Mouse (Mus musculus) lung, postnatal 10 days (tissue): ENCODE measurements around the gene Ankrd10.
A peak's percentile ranks its signal among the peaks of the same experiment; 100 is the strongest.
"Not testable (repeated sequence)": the region's sequence is repeated elsewhere in the genome, so short reads cannot be mapped to it uniquely, and the experiment has no call there.

Source experiments
- DNase-seq: peaks from one replicate; pipeline ENCODE4 v3.0.0; 2021

The Ankrd10 gene

GRCm38 (mm10) chr8:11608848-11609247, 26.7 kb downstream of the Ankrd10 start:
- DNase-seq: no peak

DNA sequence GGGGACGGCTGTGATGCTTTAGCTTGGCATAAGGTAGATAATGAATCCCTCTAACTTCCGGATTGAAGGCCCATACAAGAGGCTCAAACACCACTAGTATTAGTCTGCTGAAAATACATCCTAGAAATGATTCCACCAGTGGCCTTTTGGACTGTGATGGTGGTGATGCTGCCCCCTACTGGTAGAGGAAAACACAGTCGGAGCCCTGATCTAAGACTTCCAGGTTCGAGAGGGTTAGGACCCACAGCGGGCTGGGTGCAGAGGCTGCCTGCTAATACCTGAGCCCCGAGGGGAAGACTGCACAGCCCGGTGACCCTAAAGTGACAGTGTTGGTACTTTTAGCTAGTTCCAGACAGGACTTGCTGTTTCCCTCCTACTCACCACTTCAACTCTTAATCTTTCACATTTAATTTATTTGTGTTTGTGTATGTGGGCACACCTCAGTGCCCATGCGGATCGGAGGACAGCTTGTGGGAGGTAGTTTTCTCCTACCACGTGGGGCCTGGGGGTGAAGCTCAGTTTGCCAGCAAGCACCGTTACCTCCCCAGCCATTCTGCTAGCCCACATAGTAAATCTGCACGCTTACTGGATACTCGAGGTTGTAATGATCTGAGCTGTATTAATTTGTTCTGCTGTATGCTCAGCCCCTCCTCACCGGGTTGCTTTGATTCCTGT, 33.4 kb downstream of the Ankrd10 start:
- DNase-seq: peak; percentile 79

DNA sequence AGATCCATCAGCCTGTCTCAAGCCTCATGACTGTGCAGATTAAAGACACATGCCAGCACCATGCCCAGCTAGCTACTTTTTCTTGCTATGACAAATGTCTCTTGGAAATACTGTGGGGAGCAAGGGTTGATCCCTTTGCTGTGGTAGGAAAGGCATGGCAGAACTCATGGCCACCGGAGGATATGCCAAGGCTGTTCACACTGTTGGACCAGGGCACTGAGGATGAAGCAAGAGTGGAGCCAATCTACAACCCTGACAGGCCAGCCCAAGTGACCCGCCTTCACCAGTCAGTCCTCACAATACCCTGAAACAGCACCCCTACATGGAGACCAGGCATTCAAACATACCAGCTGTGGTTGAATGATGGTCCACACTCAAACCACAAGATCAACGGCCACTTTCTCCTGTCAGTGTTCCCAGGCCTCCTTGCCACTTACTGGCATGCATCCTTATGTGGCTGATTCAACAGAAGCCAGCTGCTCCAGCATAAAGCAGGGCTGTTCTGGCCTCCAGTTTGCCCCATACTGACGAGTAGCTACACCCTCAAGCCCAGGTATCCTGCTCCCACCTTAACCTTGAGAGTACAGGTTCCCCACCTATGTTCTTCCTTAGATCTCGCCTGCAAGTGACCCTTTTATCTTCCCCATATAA, 35.1 kb downstream of the Ankrd10 start:
- DNase-seq: no peak

DNA sequence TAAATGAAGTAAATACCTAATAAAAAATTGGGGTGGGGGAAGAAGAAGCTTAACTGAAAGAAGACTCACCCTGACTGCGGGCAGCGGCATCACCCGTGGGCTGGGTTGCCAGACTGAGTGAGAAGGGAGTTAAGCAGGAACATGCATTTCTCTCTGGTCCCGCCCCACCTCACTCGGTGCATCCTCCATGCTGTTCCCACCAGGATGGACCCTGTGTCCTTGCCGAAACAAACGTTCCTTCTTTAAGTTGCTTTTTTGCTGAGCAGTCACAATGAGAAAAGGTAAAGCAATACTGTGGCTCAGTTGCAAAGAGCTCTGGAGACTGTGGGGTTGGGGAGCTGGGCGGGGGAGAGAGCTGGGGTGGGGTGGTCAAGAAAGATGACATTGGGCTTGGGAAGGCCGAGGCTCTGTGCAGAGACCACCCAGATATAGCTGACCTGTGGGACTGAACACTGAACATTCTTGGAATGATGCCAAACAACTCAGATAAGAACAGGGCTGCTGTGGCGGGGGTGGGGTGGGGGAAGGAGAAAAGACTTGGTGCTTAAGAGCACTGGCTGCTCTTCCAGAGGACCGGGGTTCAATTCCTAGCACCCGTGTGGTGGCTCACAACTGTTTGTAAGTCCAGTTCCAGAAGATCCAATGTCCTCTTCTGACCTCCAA, 42.2 kb downstream of the Ankrd10 start:
- DNase-seq: no peak

- no peak for DNase-seq
These were observed 43.3 kb downstream of the Ankrd10 start for GRCm38 (mm10) chr8:11592296-11592695.

- no peak for DNase-seq
These were observed 43.7 kb downstream of the Ankrd10 start for GRCm38 (mm10) chr8:11591837-11592236.

GRCm38 (mm10) chr8:11586374-11586745, 49.2 kb downstream of the Ankrd10 start:
- DNase-seq: no peak

GRCm38 (mm10) chr8:11585513-11586373, 49.8 kb downstream of the Ankrd10 start:
- peak; percentile 17 for DNase-seq

DNA sequence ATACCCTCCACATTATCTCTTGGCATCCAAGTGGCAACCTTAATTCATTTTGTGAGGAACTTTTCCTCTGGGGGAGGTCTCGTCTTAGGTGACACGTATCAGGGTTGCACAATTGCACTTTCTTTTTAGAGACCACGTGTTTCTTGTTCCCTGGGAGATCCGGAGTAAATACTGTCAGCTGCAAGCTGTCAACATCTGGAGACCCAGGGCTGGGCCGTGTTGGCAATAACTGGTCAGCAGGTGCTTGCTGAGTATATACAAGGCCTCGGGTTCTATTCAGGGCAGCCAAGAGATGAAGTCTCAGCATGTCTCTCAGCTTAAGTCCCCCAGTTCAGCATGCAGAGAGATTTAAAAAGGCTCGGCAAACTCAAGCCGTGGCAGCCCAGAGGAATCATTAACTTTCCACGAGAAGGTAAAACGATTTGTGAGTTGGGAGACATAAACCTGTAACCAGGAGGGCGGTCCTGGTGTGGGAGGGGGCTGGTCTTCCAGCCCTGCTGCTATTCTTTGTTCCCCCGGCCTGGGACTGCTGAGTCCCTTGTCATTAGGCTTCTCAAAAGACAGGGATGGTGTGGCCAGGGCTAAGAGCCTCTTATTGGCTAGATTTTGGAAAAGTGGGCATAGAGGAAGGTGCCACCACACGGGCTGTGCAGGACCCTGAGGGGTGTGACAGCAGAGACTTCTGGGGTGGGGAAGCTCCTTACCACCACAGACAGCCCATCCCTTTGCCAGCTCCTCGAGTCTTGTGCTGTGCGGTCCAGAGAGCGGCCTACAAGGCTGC, 59.8 kb downstream of the Ankrd10 start:
- peak; percentile 41 for DNase-seq

GRCm38 (mm10) chr8:11574911-11575603, 60.5 kb downstream of the Ankrd10 start:
- peak; percentile 38 for DNase-seq

GRCm38 (mm10) chr8:11572428-11572827, 63.1 kb downstream of the Ankrd10 start:
- no peak for DNase-seq

GRCm38 (mm10) chr8:11571950-11572349, 63.6 kb downstream of the Ankrd10 start:
- no peak for DNase-seq

DNA sequence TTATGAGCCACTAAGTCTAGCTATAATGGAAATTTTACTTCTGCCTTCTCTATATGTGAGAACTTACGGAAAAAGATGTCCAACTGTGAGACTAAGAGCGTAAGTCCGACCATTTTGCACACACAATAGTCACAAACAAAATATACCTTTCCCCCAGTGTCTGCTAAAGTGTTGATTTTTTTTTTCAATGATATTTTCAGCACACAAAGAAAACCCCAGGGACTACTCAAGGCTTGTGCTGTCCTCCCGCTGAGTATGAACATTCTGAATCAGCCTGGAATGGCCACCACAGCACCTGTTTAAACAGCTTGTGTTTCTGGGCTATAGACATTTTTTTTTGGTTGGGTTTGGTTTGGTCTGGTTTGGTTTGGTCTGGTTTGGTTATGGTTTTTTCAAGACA, 64.8 kb downstream of the Ankrd10 start:
- no peak for DNase-seq

DNA sequence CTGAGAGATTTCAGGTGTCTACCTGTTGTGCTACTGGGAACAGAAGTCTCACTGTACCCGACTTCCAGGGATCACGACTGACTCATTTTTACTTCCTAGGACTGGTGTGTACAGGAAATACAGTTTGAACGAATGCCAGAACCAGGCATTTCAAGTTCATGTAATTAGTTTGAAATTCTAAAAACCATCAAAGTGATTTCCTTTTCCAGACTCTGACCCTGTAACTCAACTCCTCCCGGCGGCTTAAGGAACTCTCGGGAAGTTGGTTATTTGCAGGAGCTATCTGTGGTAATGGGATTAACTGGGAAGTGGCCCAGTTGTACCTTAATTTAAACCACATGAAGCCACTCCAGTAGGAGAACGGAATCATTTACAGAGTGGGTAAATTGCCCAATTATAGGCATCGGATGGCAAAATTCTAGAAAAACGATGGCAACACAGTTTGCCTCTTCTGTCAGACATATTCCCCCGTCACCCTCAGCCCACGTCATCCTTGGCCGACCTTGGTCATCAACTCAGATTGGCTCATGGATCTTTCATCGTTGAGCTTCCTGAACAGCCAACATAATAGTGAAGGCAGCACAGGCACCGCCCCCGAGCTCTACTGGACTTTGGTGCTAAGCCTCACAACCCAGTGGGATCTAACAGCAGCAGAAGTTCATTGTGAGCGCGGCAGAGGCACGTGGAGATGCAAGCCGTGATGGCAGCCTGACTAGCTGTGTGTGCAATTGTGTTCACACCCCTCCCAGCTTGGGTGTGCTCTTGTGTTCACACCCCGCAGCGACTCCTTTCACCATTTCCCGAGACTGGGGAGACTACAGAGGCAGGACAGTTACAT, 66.1 kb downstream of the Ankrd10 start:
- no peak for DNase-seq

DNA sequence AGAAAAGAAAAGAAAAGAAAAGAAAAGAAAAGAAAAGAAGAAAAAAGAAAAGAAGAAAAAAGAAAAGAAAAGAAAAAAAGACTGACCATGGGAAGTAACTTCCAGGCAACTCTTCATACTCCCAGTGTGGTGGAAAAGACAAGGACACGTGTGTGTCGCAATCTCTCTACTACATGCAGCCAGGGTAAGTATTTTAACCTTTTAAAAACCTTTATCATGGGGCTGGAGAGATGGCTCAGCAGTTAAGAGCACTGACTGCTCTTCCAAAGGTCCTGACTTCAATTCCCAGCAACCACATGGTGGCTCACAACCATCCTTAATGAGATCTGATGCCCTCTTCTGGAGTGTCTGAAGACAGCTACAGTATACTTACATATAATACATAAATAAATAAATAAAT, 67.4 kb downstream of the Ankrd10 start:
- not testable (repeated sequence) for DNase-seq

DNA sequence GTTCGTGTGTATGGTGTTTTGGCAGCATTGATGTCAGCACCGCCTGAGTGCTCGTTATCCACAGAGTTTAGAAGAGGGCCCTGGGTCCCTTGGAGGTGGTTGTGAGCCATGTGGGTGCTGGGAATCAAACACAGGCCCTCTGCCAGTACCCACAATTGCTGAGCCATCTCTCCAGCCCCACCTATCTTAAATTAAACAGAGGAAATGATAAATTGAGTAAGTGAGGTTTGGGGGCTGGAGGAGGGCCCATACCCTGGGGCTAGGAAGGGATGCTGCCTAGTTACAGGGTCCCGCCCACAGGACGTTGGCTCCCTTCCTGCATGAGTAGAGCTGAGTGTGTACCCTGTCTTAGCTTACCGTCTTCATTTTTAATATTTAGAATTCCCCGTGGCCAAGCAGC, 70.8 kb downstream of the Ankrd10 start:
- DNase-seq: no peak

- DNase-seq: no peak
These were observed 71.3 kb downstream of the Ankrd10 start for GRCm38 (mm10) chr8:11564236-11564635.
